Mouse (Mus musculus) heart, postnatal 0 days (tissue): ENCODE measurements around the gene Rab37.

Experiments used
- CTCF ChIP-seq: IDR thresholded peaks from 2 replicates; pipeline ENCODE4 v1.5.1; 2016; ENCODE audit warnings: antibody characterized with exemption, control low read depth, low read depth
- EP300 ChIP-seq: IDR thresholded peaks from 2 replicates; pipeline ENCODE4 v1.6.1; 2016; ENCODE audit warnings: antibody characterized with exemption, low read depth

DNA sequence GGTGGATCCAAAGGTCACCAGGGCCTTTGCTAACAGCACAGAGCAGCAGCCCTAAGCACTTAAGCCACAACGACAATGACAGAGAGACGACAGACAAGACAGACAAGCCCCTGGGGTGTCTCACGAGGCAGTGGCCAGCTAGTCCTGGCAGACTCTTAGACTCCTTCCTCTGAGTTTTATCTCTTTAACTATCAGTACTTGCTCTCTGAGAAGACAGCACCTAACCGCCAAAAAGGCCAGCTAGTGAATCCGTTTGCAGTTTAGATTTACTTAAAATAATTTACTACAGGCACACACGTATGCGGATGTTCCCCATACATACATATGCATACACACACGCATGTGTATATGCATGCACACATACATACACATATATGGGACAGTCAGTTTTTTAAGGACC, 106.3 kb downstream of the Rab37 start:
- TF ChIP-seq CTCF (no peak), EP300 (no peak)
